Mouse (Mus musculus): ENCODE measurements around the gene Aldh3a1.

DNA sequence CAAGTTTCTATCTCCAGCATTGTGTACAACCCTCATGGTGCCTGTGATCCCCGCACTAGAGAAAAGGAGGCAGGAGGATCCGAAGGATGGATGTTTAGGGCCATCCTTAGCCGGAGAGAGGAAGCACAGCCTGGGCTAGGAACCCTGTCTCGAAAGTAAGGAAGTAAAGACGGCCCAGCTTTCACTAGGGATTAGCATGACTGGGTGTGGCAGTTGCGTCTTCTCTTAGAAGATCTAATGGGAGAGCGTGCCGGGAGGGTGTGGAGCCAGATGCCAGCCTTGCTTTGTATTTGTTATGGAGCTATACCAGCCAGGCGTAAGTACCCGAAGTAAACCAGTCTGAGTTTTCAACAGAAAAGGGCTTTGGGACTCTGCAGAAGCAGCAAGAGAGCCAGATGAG lies 17.6 kb downstream of the Aldh3a1 start:
- TF ChIP-seq CTCF (IDR thresholded peaks at IDR 0.05; ENCODE audit: extremely low read depth, insufficient read length, insufficient replicate concordance, low read depth, low read length) (no peak), POLR2A (IDR thresholded peaks at IDR 0.05; ENCODE audit: low read depth, low read length) (no peak)
